Mouse (Mus musculus): ENCODE results near the gene Gpr173. TPM values are rescaled to one million over a fixed set of nuclear protein-coding genes. Genes with fewer than 3 reads are reported as not detected.
A peak's percentile ranks its signal among the peaks of the same experiment; 100 is the strongest.

The Gpr173 gene
- polyA plus RNA-seq (2014; fragmentation: Nextera tagmentation; extraction: Ambion mirVana), result 7.1 and 8.0 TPM in 2 replicates

DNA sequence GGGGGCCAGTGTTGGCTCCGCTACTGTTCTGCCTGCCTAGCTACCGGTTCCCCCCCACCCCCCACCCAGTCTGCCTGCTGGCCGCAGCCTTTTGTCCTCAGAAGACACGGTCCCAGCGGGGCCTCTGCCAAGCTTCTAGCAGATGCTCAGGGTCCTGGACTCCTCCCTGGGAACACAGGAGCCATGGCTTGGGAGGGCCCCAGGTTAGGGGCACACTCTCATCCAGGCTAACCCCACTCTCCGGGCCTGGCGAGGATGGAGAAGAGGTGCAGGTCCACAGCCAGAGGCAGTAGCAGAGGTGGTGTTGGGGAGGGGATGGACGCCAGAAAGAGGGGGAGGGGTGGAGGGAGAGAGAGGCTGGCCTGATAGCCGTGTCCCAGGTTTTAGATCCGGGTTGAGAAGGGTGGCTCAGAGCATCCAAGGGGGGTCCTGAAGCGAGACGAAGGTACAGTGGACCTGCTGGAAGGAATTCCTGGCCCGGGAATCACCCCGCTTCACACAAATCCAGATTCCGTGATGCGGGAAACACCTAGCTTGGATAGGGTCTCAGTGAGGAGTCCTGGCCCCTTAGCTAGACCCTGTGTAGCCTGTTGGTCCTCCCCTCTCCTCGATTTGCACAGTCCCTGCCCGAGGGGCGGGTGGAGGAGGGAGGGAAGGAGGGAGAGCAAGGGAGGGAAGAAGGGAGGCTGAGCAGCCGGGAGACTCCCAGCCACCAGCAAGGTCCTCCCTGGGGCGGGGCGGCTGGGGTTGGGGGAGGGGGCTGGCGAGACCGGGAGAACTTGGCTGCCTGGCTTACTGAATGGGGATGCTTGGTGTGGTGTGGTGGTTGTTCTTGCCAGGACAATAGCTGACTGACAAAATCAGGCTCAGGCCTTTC lies at the start of gene Gpr173:
Gene Gpr173, minus strand, starts transcription at position 308 of the 877 bp plus-strand sequence.
- Histone ChIP-seq H3K27me3 (ENCODE audit: control insufficient read depth, insufficient read depth, low read length) (peaks cover 29% of the 10 kb centered on the region), H3K4me1 (replicated peaks; ENCODE audit: control insufficient read depth, insufficient read depth, low read length) (no peaks in the 10 kb centered on the region), H3K36me3 (ENCODE audit: control insufficient read depth, insufficient read depth, low read length) (no peaks in the 10 kb centered on the region), H3K27ac (ENCODE audit: low read depth, low read length) (peak within 1 kb of the TSS; percentile 58; the same call in 1 of the 2 replicates), H3K4me2 (ENCODE audit: low read depth, low read length, severe bottlenecking) (peak within 1 kb of the TSS; percentile 49), H3K4me3 (ENCODE audit: low read depth, low read length) (peak within 1 kb of the TSS; percentile 51), H3K9ac (ENCODE audit: low read length) (peak within 1 kb of the TSS; percentile 66), H3K9me3 (ENCODE audit: control insufficient read depth, low read length) (no peaks in the 10 kb centered on the region)
- ATAC-seq (replicated peaks; ENCODE audit: low FRiP score) (peak; percentile 97), DNase-seq (ENCODE audit: low spot score) (peak; percentile 89)
- WGBS, result 27% methylated on average over 21 of the region's 24 CpGs

DNA sequence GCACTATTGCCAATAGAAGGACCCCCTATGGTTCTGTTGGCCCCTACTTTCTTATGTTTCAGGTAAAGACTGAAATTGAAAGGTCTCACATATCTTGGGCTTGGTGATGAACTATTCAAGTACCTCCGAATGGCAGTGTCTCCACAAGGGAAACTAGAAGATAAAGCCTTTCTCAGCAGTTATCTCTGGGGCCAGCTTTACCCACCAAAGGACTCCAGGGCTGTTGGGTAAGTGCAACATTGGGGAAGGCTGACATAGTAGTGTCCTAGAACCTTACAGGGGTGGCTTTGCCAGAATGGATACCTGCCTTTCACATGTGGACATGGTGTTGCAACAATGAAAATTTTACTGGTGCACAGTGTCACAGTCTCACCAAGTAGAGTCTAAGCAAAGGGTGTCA lies 34.7 kb upstream of the Gpr173 start:
- Histone ChIP-seq H3K27me3 (ENCODE audit: control insufficient read depth, insufficient read depth, low read length) (peaks cover 21% of the 10 kb centered on the region), H3K4me1 (replicated peaks; ENCODE audit: control insufficient read depth, insufficient read depth, low read length) (no peaks in the 10 kb centered on the region), H3K27ac (ENCODE audit: low read depth, low read length) (no peak overlapping the region), H3K9me3 (ENCODE audit: control insufficient read depth, low read length) (no peaks in the 10 kb centered on the region), H3K9ac (ENCODE audit: low read length) (no peak overlapping the region), H3K4me3 (ENCODE audit: low read depth, low read length) (no peak overlapping the region), H3K36me3 (ENCODE audit: control insufficient read depth, insufficient read depth, low read length) (no peaks in the 10 kb centered on the region), H3K4me2 (ENCODE audit: low read depth, low read length, severe bottlenecking) (no peak overlapping the region)
- WGBS, result 82% methylated on average over 1 of the region's 1 CpGs
- ATAC-seq (replicated peaks; ENCODE audit: low FRiP score) (no peak), DNase-seq (ENCODE audit: low spot score) (no peak)

DNA sequence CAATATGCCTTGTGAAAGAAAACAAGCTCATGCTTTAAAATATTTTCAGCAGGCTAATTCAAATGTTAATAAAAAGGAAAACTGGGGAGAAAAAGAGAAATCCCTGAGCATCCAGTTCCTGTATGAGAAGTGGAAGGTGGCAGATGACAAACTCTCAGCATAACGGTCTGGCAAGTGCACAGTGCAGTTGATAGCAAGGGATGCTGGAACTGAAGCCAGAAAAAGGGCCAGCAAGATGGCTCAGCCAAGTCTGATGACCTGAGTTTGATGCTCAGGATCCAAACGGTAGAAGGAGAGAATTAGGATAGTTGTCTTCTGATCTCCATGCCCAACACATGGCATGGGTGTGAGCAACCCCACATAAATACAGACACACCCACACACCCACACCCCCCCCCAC lies 31.6 kb upstream of the Gpr173 start:
- peaks cover 23% of the 10 kb centered on the region for H3K27me3 ChIP-seq (ENCODE audit: control insufficient read depth, insufficient read depth, low read length)
- H3K4me1 ChIP-seq (replicated peaks; ENCODE audit: control insufficient read depth, insufficient read depth, low read length), result no peaks in the 10 kb centered on the region
- 82% methylated on average over 2 of the region's 2 CpGs for WGBS
- H3K4me3 ChIP-seq (ENCODE audit: low read depth, low read length), result no peak overlapping the region
- no peak overlapping the region for H3K27ac ChIP-seq (ENCODE audit: low read depth, low read length)
- H3K9me3 ChIP-seq (ENCODE audit: control insufficient read depth, low read length), result no peaks in the 10 kb centered on the region
- no peaks in the 10 kb centered on the region for H3K36me3 ChIP-seq (ENCODE audit: control insufficient read depth, insufficient read depth, low read length)
- ATAC-seq (replicated peaks; ENCODE audit: low FRiP score), result no peak
- no peak overlapping the region for H3K9ac ChIP-seq (ENCODE audit: low read length)
- DNase-seq (ENCODE audit: low spot score), result no peak
- no peak overlapping the region for H3K4me2 ChIP-seq (ENCODE audit: low read depth, low read length, severe bottlenecking)

DNA sequence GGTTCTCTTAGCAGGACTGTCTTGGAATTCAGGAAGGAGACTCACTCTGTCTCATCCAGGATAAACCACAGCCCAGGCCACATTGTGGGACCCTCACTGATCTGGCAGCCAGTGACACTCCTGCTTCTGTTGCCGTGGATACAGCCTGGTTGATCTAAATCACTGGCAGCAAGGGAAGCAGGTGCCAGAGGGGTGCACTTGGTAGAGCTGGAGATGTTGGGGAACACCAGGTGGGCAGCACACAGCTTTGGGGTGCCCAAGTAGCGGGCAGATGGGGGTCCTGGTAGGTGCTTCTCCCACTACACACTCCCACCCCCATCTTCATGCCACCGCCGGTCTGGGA lies 479 bp downstream of the Gpr173 start:
- Histone ChIP-seq H3K27me3 (ENCODE audit: control insufficient read depth, insufficient read depth, low read length) (peaks cover 32% of the 10 kb centered on the region), H3K4me1 (replicated peaks; ENCODE audit: control insufficient read depth, insufficient read depth, low read length) (no peaks in the 10 kb centered on the region), H3K27ac (ENCODE audit: low read depth, low read length) (0 out of 2 replicates have a peak overlapping the region, but pooled peaks have one; percentile 58), H3K36me3 (ENCODE audit: control insufficient read depth, insufficient read depth, low read length) (no peaks in the 10 kb centered on the region), H3K4me2 (ENCODE audit: low read depth, low read length, severe bottlenecking) (peak overlapping the region; percentile 49), H3K9me3 (ENCODE audit: control insufficient read depth, low read length) (no peaks in the 10 kb centered on the region), H3K9ac (ENCODE audit: low read length) (peak overlapping the region; percentile 66), H3K4me3 (ENCODE audit: low read depth, low read length) (peak overlapping the region; percentile 51)
- ATAC-seq (replicated peaks; ENCODE audit: low FRiP score) (peak; percentile 47), DNase-seq (ENCODE audit: low spot score) (peak; percentile 52)
- WGBS, result 19% methylated on average over 4 of the region's 4 CpGs

DNA sequence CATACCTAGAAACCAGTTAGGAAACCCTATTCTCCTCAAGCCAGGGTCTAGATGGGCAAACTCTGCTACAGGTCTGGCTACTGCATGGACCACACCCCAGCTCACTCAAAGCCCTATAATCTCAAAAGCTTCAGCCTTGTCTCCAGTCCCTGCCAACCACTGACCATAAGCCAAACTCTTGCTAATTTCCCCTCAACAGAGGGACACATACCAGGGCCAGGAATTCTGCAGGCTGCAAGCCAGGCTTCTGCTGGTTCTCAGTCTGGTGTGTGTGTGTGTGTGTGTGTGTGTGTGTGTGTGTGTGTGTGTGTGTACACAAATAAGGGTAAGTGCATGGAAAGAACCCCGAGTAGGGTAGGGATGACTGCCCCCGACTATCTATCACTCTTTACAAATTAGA lies 2.1 kb downstream of the Gpr173 start:
- no peaks in the 10 kb centered on the region for H3K4me1 ChIP-seq (replicated peaks; ENCODE audit: control insufficient read depth, insufficient read depth, low read length)
- no peak overlapping the region for H3K4me3 ChIP-seq (ENCODE audit: low read depth, low read length)
- 85% methylated on average over 2 of the region's 2 CpGs for WGBS
- no peaks in the 10 kb centered on the region for H3K9me3 ChIP-seq (ENCODE audit: control insufficient read depth, low read length)
- H3K27me3 ChIP-seq (ENCODE audit: control insufficient read depth, insufficient read depth, low read length), result peaks cover 32% of the 10 kb centered on the region
- ATAC-seq (replicated peaks; ENCODE audit: low FRiP score) (no peak), DNase-seq (ENCODE audit: low spot score) (no peak)
- H3K36me3 ChIP-seq (ENCODE audit: control insufficient read depth, insufficient read depth, low read length), result no peaks in the 10 kb centered on the region
- H3K27ac ChIP-seq (ENCODE audit: low read depth, low read length), result no peak overlapping the region
- H3K9ac ChIP-seq (ENCODE audit: low read length), result no peak overlapping the region
- H3K4me2 ChIP-seq (ENCODE audit: low read depth, low read length, severe bottlenecking), result no peak overlapping the region

DNA sequence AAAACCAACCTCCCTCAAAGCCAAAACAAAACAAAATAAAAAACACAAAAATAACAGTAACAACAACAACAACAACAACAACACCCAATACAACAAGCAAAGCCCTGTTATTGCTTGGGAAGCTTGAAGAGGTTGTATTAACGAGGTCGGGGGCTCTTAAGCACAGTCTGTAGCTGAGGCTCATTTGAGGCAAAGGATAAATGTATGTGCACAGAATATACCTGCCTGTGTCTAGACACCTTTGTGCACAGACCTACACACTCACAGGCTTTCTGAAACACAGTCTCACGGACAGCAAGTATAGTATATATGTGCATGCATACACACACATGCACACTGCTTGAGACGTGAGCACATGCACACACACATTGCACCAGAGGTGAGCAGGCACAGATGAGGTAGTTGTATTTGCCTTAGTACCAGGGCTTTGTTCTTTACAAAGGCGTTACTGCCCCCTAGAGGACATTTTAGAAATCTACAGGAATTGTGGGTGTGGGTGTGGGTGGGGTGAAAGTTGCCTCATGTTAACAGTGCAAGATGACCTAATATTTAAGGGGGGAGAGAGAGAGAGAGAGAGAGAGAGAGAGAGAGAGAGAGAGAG lies 15.9 kb downstream of the Gpr173 start:
- Histone ChIP-seq H3K4me1 (replicated peaks; ENCODE audit: control insufficient read depth, insufficient read depth, low read length) (no peaks in the 10 kb centered on the region), H3K4me2 (ENCODE audit: low read depth, low read length, severe bottlenecking) (no peak overlapping the region), H3K9ac (ENCODE audit: low read length) (no peak overlapping the region), H3K27ac (ENCODE audit: low read depth, low read length) (no peak overlapping the region), H3K36me3 (ENCODE audit: control insufficient read depth, insufficient read depth, low read length) (no peaks in the 10 kb centered on the region), H3K27me3 (ENCODE audit: control insufficient read depth, insufficient read depth, low read length) (peaks cover 10% of the 10 kb centered on the region; the same call in 1 of the 2 replicates), H3K4me3 (ENCODE audit: low read depth, low read length) (no peak overlapping the region), H3K9me3 (ENCODE audit: control insufficient read depth, low read length) (no peaks in the 10 kb centered on the region)
- ATAC-seq (replicated peaks; ENCODE audit: low FRiP score), result peak; percentile 72
- WGBS, result 27% methylated on average over 5 of the region's 5 CpGs
- DNase-seq (ENCODE audit: low spot score), result no peak

DNA sequence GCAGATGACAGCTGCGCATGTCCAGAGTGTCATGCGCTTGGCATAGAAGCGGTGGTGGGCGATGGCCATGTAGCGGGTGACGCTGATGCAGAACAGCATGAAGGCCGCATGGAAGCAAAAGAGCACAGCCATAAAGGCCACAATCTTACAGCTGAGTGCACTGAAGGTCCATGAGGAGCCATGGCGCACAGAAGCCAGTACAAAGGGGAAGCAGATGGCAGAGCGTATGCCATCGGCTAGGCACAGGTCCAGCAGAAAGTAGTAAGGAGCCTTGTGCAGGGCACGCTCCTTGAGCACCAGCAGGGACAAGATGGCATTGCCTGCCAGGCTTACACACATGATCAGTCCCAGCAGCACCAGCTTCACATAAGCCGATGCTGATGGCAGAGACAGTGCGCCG lies 21.5 kb downstream of the Gpr173 start:
- Histone ChIP-seq H3K9ac (ENCODE audit: low read length) (no peak overlapping the region), H3K4me2 (ENCODE audit: low read depth, low read length, severe bottlenecking) (no peak overlapping the region), H3K36me3 (ENCODE audit: control insufficient read depth, insufficient read depth, low read length) (no peaks in the 10 kb centered on the region; the same call in 1 of the 2 replicates), H3K4me1 (replicated peaks; ENCODE audit: control insufficient read depth, insufficient read depth, low read length) (no peaks in the 10 kb centered on the region), H3K9me3 (ENCODE audit: control insufficient read depth, low read length) (no peaks in the 10 kb centered on the region), H3K27ac (ENCODE audit: low read depth, low read length) (no peak overlapping the region), H3K4me3 (ENCODE audit: low read depth, low read length) (no peak overlapping the region), H3K27me3 (ENCODE audit: control insufficient read depth, insufficient read depth, low read length) (peaks cover 33% of the 10 kb centered on the region)
- DNase-seq (ENCODE audit: low spot score) (no peak), ATAC-seq (replicated peaks; ENCODE audit: low FRiP score) (no peak)
- 95% methylated on average over 14 of the region's 14 CpGs for WGBS

DNA sequence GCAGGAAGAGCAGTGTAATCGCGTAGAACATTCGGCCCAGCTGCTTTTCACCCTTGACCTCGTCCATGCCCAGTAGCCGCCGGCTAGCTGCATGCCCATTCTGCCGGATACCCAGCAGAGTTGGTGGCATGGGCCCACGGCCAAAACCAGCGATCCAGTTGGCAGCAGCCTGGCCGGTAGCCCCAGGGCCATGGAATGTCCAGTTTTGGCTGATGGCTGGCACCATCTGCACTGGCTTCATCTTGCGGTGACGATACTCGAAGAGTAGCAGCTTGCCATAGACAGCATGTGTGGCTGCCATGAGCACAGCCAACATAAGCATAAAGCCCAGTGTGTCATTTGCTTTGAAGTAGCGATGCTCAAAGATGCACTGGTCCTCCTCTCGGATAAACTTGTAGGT lies 21.9 kb downstream of the Gpr173 start:
- no peak for ATAC-seq (replicated peaks; ENCODE audit: low FRiP score)
- no peak overlapping the region for H3K9ac ChIP-seq (ENCODE audit: low read length)
- H3K9me3 ChIP-seq (ENCODE audit: control insufficient read depth, low read length), result no peaks in the 10 kb centered on the region
- H3K27ac ChIP-seq (ENCODE audit: low read depth, low read length), result no peak overlapping the region
- WGBS, result 95% methylated on average over 15 of the region's 15 CpGs
- peaks cover 33% of the 10 kb centered on the region for H3K27me3 ChIP-seq (ENCODE audit: control insufficient read depth, insufficient read depth, low read length)
- no peaks in the 10 kb centered on the region; the same call in 1 of the 2 replicates for H3K36me3 ChIP-seq (ENCODE audit: control insufficient read depth, insufficient read depth, low read length)
- H3K4me1 ChIP-seq (replicated peaks; ENCODE audit: control insufficient read depth, insufficient read depth, low read length), result no peaks in the 10 kb centered on the region
- no peak overlapping the region for H3K4me3 ChIP-seq (ENCODE audit: low read depth, low read length)
- DNase-seq (ENCODE audit: low spot score), result no peak
- H3K4me2 ChIP-seq (ENCODE audit: low read depth, low read length, severe bottlenecking), result no peak overlapping the region
